Mouse (Mus musculus): ENCODE measurements around the gene Tmem119. TPM values are rescaled to one million over a fixed set of nuclear protein-coding genes. Genes with fewer than 3 reads are reported as not detected.

The Tmem119 gene
- polyA plus RNA-seq, 1 experiment, result 11.7 TPM

GRCm38 (mm10) chr5:113831741-113832140 is 31.4 kb upstream of the Tmem119 start:
- Histone ChIP-seq H3K4me3 (ENCODE audit: control insufficient read depth, insufficient read depth, low read length) (peak overlapping the region; percentile 35), H3K27ac (ENCODE audit: control insufficient read depth, insufficient read depth, low read length) (peak overlapping the region; percentile 90), H3K4me1 (replicated peaks; ENCODE audit: control insufficient read depth, insufficient read depth, low read length) (peaks cover 60% of the 10 kb centered on the region), H3K27me3 (ENCODE audit: control insufficient read depth, insufficient read depth, low read length) (no peaks in the 10 kb centered on the region), H3K36me3 (ENCODE audit: control insufficient read depth, insufficient read depth, low read length) (no peaks in the 10 kb centered on the region)
- no peak for DNase-seq
- TF ChIP-seq CTCF (IDR thresholded peaks at IDR 0.05; ENCODE audit: borderline replicate concordance, control insufficient read depth, extremely low read depth, insufficient read depth, low read length, poor library complexity) (no peak), POLR2A (IDR thresholded peaks at IDR 0.05; ENCODE audit: control insufficient read depth, extremely low read depth, insufficient read depth, low read length, poor library complexity) (no peak)
- 21% methylated on average over 3 of the region's 3 CpGs for WGBS

GRCm38 (mm10) chr5:113830796-113831195 is 30.5 kb upstream of the Tmem119 start:
- 46% methylated on average over 5 of the region's 5 CpGs for WGBS
- DNase-seq, result no peak
- H3K4me1 ChIP-seq (replicated peaks; ENCODE audit: control insufficient read depth, insufficient read depth, low read length), result peaks cover 61% of the 10 kb centered on the region

GRCm38 (mm10) chr5:113830292-113830643 is 30.0 kb upstream of the Tmem119 start:
- Histone ChIP-seq H3K27ac (ENCODE audit: control insufficient read depth, insufficient read depth, low read length) (peak overlapping the region; percentile 90), H3K36me3 (ENCODE audit: control insufficient read depth, insufficient read depth, low read length) (peaks cover under 1% of the 10 kb centered on the region; the same call in 1 of the 2 replicates), H3K4me3 (ENCODE audit: control insufficient read depth, insufficient read depth, low read length) (peak overlapping the region; percentile 88), H3K4me1 (replicated peaks; ENCODE audit: control insufficient read depth, insufficient read depth, low read length) (peaks cover 65% of the 10 kb centered on the region), H3K27me3 (ENCODE audit: control insufficient read depth, insufficient read depth, low read length) (no peaks in the 10 kb centered on the region)
- peak; percentile 98 for TF ChIP-seq POLR2A (IDR thresholded peaks at IDR 0.05; ENCODE audit: control insufficient read depth, extremely low read depth, insufficient read depth, low read length, poor library complexity)
- no peak for TF ChIP-seq CTCF (IDR thresholded peaks at IDR 0.05; ENCODE audit: borderline replicate concordance, control insufficient read depth, extremely low read depth, insufficient read depth, low read length, poor library complexity)
- DNase-seq, result peak; percentile 94
- WGBS, result 3% methylated on average over 10 of the region's 10 CpGs

More at GRCm38 (mm10) chr5:113830796-113831195, 30.5 kb upstream of the Tmem119 start:
- H3K36me3 ChIP-seq (ENCODE audit: control insufficient read depth, insufficient read depth, low read length), result no peaks in the 10 kb centered on the region
- no peaks in the 10 kb centered on the region for H3K27me3 ChIP-seq (ENCODE audit: control insufficient read depth, insufficient read depth, low read length)
- H3K27ac ChIP-seq (ENCODE audit: control insufficient read depth, insufficient read depth, low read length), result peak overlapping the region; percentile 90
- H3K4me3 ChIP-seq (ENCODE audit: control insufficient read depth, insufficient read depth, low read length), result peak overlapping the region; percentile 88
- TF ChIP-seq POLR2A (IDR thresholded peaks at IDR 0.05; ENCODE audit: control insufficient read depth, extremely low read depth, insufficient read depth, low read length, poor library complexity) (no peak), CTCF (IDR thresholded peaks at IDR 0.05; ENCODE audit: borderline replicate concordance, control insufficient read depth, extremely low read depth, insufficient read depth, low read length, poor library complexity) (no peak)

GRCm38 (mm10) chr5:113829566-113830291 is 29.4 kb upstream of the Tmem119 start:
- H3K4me3 ChIP-seq (ENCODE audit: control insufficient read depth, insufficient read depth, low read length), result peak overlapping the region; percentile 88
- peaks cover 3% of the 10 kb centered on the region; the same call in 1 of the 2 replicates for H3K36me3 ChIP-seq (ENCODE audit: control insufficient read depth, insufficient read depth, low read length)
- no peak for DNase-seq
- 13% methylated on average over 7 of the region's 7 CpGs for WGBS
- H3K27me3 ChIP-seq (ENCODE audit: control insufficient read depth, insufficient read depth, low read length), result no peaks in the 10 kb centered on the region
- H3K27ac ChIP-seq (ENCODE audit: control insufficient read depth, insufficient read depth, low read length), result peak overlapping the region; percentile 90
- H3K4me1 ChIP-seq (replicated peaks; ENCODE audit: control insufficient read depth, insufficient read depth, low read length), result peaks cover 66% of the 10 kb centered on the region
- no peak for TF ChIP-seq CTCF (IDR thresholded peaks at IDR 0.05; ENCODE audit: borderline replicate concordance, control insufficient read depth, extremely low read depth, insufficient read depth, low read length, poor library complexity)
- TF ChIP-seq POLR2A (IDR thresholded peaks at IDR 0.05; ENCODE audit: control insufficient read depth, extremely low read depth, insufficient read depth, low read length, poor library complexity), result no peak

GRCm38 (mm10) chr5:113828481-113828880 is 28.2 kb upstream of the Tmem119 start:
- DNase-seq, result peak; percentile 70
- Histone ChIP-seq H3K27me3 (ENCODE audit: control insufficient read depth, insufficient read depth, low read length) (no peaks in the 10 kb centered on the region), H3K27ac (ENCODE audit: control insufficient read depth, insufficient read depth, low read length) (peak overlapping the region; percentile 89), H3K36me3 (ENCODE audit: control insufficient read depth, insufficient read depth, low read length) (peaks cover 5% of the 10 kb centered on the region; the same call in 1 of the 2 replicates), H3K4me3 (ENCODE audit: control insufficient read depth, insufficient read depth, low read length) (peak overlapping the region; percentile 46), H3K4me1 (replicated peaks; ENCODE audit: control insufficient read depth, insufficient read depth, low read length) (peaks cover 68% of the 10 kb centered on the region)
- WGBS, result 13% methylated on average over 7 of the region's 7 CpGs
- TF ChIP-seq CTCF (IDR thresholded peaks at IDR 0.05; ENCODE audit: borderline replicate concordance, control insufficient read depth, extremely low read depth, insufficient read depth, low read length, poor library complexity), result no peak
- no peak for TF ChIP-seq POLR2A (IDR thresholded peaks at IDR 0.05; ENCODE audit: control insufficient read depth, extremely low read depth, insufficient read depth, low read length, poor library complexity)

GRCm38 (mm10) chr5:113827991-113828411 is 27.7 kb upstream of the Tmem119 start:
- peak overlapping the region; percentile 46 for H3K4me3 ChIP-seq (ENCODE audit: control insufficient read depth, insufficient read depth, low read length)
- H3K27me3 ChIP-seq (ENCODE audit: control insufficient read depth, insufficient read depth, low read length), result no peaks in the 10 kb centered on the region
- peaks cover 10% of the 10 kb centered on the region; the same call in 1 of the 2 replicates for H3K36me3 ChIP-seq (ENCODE audit: control insufficient read depth, insufficient read depth, low read length)
- DNase-seq, result no peak
- WGBS, result 14% methylated on average over 4 of the region's 4 CpGs
- TF ChIP-seq CTCF (IDR thresholded peaks at IDR 0.05; ENCODE audit: borderline replicate concordance, control insufficient read depth, extremely low read depth, insufficient read depth, low read length, poor library complexity), result no peak
- no peak for TF ChIP-seq POLR2A (IDR thresholded peaks at IDR 0.05; ENCODE audit: control insufficient read depth, extremely low read depth, insufficient read depth, low read length, poor library complexity)
- H3K4me1 ChIP-seq (replicated peaks; ENCODE audit: control insufficient read depth, insufficient read depth, low read length), result peaks cover 63% of the 10 kb centered on the region
- H3K27ac ChIP-seq (ENCODE audit: control insufficient read depth, insufficient read depth, low read length), result peak overlapping the region; percentile 89
